Mouse (Mus musculus) hindbrain, embryonic 13.5 days (tissue): Measurements from ENCODE around the gene Gm2431. TPM values are rescaled to one million over a fixed set of nuclear protein-coding genes. Genes with fewer than 3 reads are reported as not detected.
"Not testable (repeated sequence)": the region's sequence is repeated elsewhere in the genome, so short reads cannot be mapped to it uniquely, and the experiment has no call there.

Source experiments
- ATAC-seq: fragments of 200-750 bp; cut with Nextera tagmentation; 2 replicates; pipeline ENCODE4 v1.8.0; 2017; ENCODE audit warnings: moderate TSS enrichment; ENCODE audit not compliant: low FRiP score
- H3K27ac ChIP-seq: fragments of 300-500 bp; sonication (generic); 2 replicates; pipeline ENCODE4 v1.5.1; 2015; ENCODE audit warnings: inconsistent platforms, mild to moderate bottlenecking, moderate library complexity
- H3K27me3 ChIP-seq: fragments of 300-500 bp; sonication (generic); 2 replicates; pipeline ENCODE4 v1.6.1; 2015; ENCODE audit warnings: mild to moderate bottlenecking, inconsistent platforms
- H3K36me3 ChIP-seq: fragments of 300-500 bp; sonication (generic); 2 replicates; pipeline ENCODE4 v1.6.1; 2015; ENCODE audit warnings: mild to moderate bottlenecking, inconsistent platforms
- H3K4me1 ChIP-seq: fragments of 300-500 bp; sonication (generic); replicated peaks from 2 replicates; pipeline ENCODE4 v1.6.1; 2015; ENCODE audit warnings: inconsistent platforms
- H3K4me2 ChIP-seq: fragments of 300-500 bp; sonication (generic); 2 replicates; pipeline ENCODE4 v1.6.1; 2015; ENCODE audit warnings: inconsistent platforms, mild to moderate bottlenecking, moderate library complexity
- H3K4me3 ChIP-seq: fragments of 300-500 bp; sonication (generic); 2 replicates; pipeline ENCODE4 v1.5.1; 2015; ENCODE audit warnings: mild to moderate bottlenecking, inconsistent platforms
- H3K9ac ChIP-seq: fragments of 300-500 bp; sonication (generic); 2 replicates; pipeline ENCODE4 v1.6.1; 2015; ENCODE audit warnings: mild to moderate bottlenecking, inconsistent platforms
- H3K9me3 ChIP-seq: fragments of 300-500 bp; sonication (generic); 2 replicates; pipeline ENCODE4 v1.6.1; 2016; ENCODE audit warnings: inconsistent platforms
- WGBS: fragments of 180-500 bp; shearing (Covaris S2); methylation state at CpG from one replicate; pipeline ENCODE4 v1.1.7; 2015; 5-methylcytosine and 5-hydroxymethylcytosine counted together
- polyA plus RNA-seq: library from polyadenylated mRNA; unstranded; fragments of >200 nt; fragmentation: Nextera tagmentation; extraction: Ambion mirVana; gene quantifications from 2 replicates; pipeline ENCODE4 v1.2.1, GENCODE M21; 2015

Gm2431 gene
- polyA plus RNA-seq, 1 experiment from 2014 or later, result not detected

- not testable (repeated sequence) for H3K4me2 ChIP-seq, ATAC-seq, H3K9ac ChIP-seq, H3K9me3 ChIP-seq, H3K36me3 ChIP-seq, H3K4me1 ChIP-seq, H3K4me3 ChIP-seq, H3K27ac ChIP-seq
- WGBS, result 80% methylated on average over 1 of the region's 1 CpGs
- H3K27me3 ChIP-seq, result peaks cover 29% of the 10 kb centered on the region
These were observed 21.1 kb upstream of the Gm2431 start for GRCm38 (mm10) chr7:142279291-142279690.

GRCm38 (mm10) chr7:142278183-142278582 lies 20.0 kb upstream of the Gm2431 start:
- not testable (repeated sequence) for H3K36me3 ChIP-seq, H3K9ac ChIP-seq, H3K9me3 ChIP-seq, H3K4me2 ChIP-seq, H3K4me1 ChIP-seq, H3K27ac ChIP-seq, H3K4me3 ChIP-seq
- WGBS, result 2% methylated on average over 3 of the region's 3 CpGs
- peaks cover 25% of the 10 kb centered on the region for H3K27me3 ChIP-seq
- ATAC-seq, result 0 out of 2 replicates have a peak, but pooled peaks have one; percentile 13

GRCm38 (mm10) chr7:142274263-142274662 lies 16.1 kb upstream of the Gm2431 start, which contains the start of gene Gm4559:
Gene Gm4559, minus strand, starts transcription at chr7:142274363.
- not testable (repeated sequence) for H3K9me3 ChIP-seq, H3K4me1 ChIP-seq

GRCm38 (mm10) chr7:142255517-142255916 lies 2.6 kb downstream of the Gm2431 start:
- Histone ChIP-seq H3K9me3 (no peaks in the 10 kb centered on the region), H3K27ac (no peak overlapping the region), H3K9ac (no peak overlapping the region), H3K27me3 (0 out of 2 replicates have a peak, but pooled peaks cover 5% of the 10 kb centered on the region), H3K4me2 (no peak overlapping the region), H3K4me3 (no peak overlapping the region), H3K4me1 (no peaks in the 10 kb centered on the region), H3K36me3 (no peaks in the 10 kb centered on the region)
- ATAC-seq, result no peak
- WGBS, result 2% methylated on average over 2 of the region's 2 CpGs

More at GRCm38 (mm10) chr7:142274263-142274662, 16.1 kb upstream of the Gm2431 start, which contains the start of gene Gm4559:
- H3K4me2 ChIP-seq, H3K9ac ChIP-seq, H3K27ac ChIP-seq, H3K27me3 ChIP-seq, H3K4me3 ChIP-seq, ATAC-seq, H3K36me3 ChIP-seq: not testable (repeated sequence)

- ATAC-seq, result no peak
- no peak overlapping the region for H3K27ac ChIP-seq
- H3K4me3 ChIP-seq, result no peak overlapping the region
- WGBS, result 3% methylated on average over 1 of the region's 1 CpGs
- H3K9me3 ChIP-seq, result no peaks in the 10 kb centered on the region
- H3K4me1 ChIP-seq, result no peaks in the 10 kb centered on the region
- no peak overlapping the region for H3K4me2 ChIP-seq
- H3K9ac ChIP-seq, result no peak overlapping the region
- H3K27me3 ChIP-seq, result 0 out of 2 replicates have a peak, but pooled peaks cover 5% of the 10 kb centered on the region
- no peaks in the 10 kb centered on the region for H3K36me3 ChIP-seq
These were observed 8.3 kb downstream of the Gm2431 start for GRCm38 (mm10) chr7:142249824-142250223.

- no peak within 1 kb of the TSS for H3K27ac ChIP-seq
- no peak within 1 kb of the TSS for H3K4me2 ChIP-seq
- H3K9ac ChIP-seq, result no peak within 1 kb of the TSS
- no peaks in the 10 kb centered on the region for H3K4me1 ChIP-seq
- H3K4me3 ChIP-seq, result no peak within 1 kb of the TSS
- WGBS, result 51% methylated on average over 2 of the region's 2 CpGs
- no peaks in the 10 kb centered on the region for H3K36me3 ChIP-seq
- no peaks in the 10 kb centered on the region for H3K27me3 ChIP-seq
- H3K9me3 ChIP-seq, result no peaks in the 10 kb centered on the region
- no peak for ATAC-seq
These were observed 17.2 kb downstream of the Gm2431 start, which contains the start of gene Gm40460 for GRCm38 (mm10) chr7:142240978-142241377. Gene Gm40460, minus strand, starts transcription at chr7:142241078.

GRCm38 (mm10) chr7:142231540-142231939 lies 26.6 kb downstream of the Gm2431 start:
- H3K4me3 ChIP-seq, result no peak overlapping the region
- no peak overlapping the region for H3K4me2 ChIP-seq
- H3K27ac ChIP-seq, result no peak overlapping the region
- ATAC-seq, result no peak
- no peaks in the 10 kb centered on the region for H3K4me1 ChIP-seq
- no peaks in the 10 kb centered on the region for H3K27me3 ChIP-seq
- no peaks in the 10 kb centered on the region; the same call in 1 of the 2 replicates for H3K9me3 ChIP-seq
- H3K9ac ChIP-seq, result no peak overlapping the region
- H3K36me3 ChIP-seq, result no peaks in the 10 kb centered on the region
- 36% methylated on average over 1 of the region's 1 CpGs for WGBS

GRCm38 (mm10) chr7:142229871-142230270 lies 28.3 kb downstream of the Gm2431 start, which contains the start of gene Krtap5-5:
Gene Krtap5-5, minus strand, starts transcription at chr7:142229971.
- 60% methylated on average over 3 of the region's 3 CpGs for WGBS
- H3K4me3 ChIP-seq, H3K36me3 ChIP-seq, H3K4me2 ChIP-seq, H3K4me1 ChIP-seq, H3K9ac ChIP-seq, H3K9me3 ChIP-seq, ATAC-seq, H3K27me3 ChIP-seq, H3K27ac ChIP-seq: not testable (repeated sequence)

- no peak overlapping the region for H3K9ac ChIP-seq
- H3K4me3 ChIP-seq, result no peak overlapping the region
- H3K9me3 ChIP-seq, result no peaks in the 10 kb centered on the region
- ATAC-seq, result no peak
- H3K4me2 ChIP-seq, result no peak overlapping the region
- H3K36me3 ChIP-seq, result no peaks in the 10 kb centered on the region
- WGBS, result 66% methylated on average over 2 of the region's 2 CpGs
- H3K27me3 ChIP-seq, result no peaks in the 10 kb centered on the region
- H3K27ac ChIP-seq, result no peak overlapping the region
- H3K4me1 ChIP-seq, result no peaks in the 10 kb centered on the region
These were observed 33.6 kb downstream of the Gm2431 start for GRCm38 (mm10) chr7:142224518-142224917.

GRCm38 (mm10) chr7:142212136-142212535 lies 46.0 kb downstream of the Gm2431 start:
- H3K4me1 ChIP-seq, H3K36me3 ChIP-seq, H3K4me3 ChIP-seq, H3K9me3 ChIP-seq, H3K27ac ChIP-seq, H3K4me2 ChIP-seq, H3K27me3 ChIP-seq, H3K9ac ChIP-seq, ATAC-seq: not testable (repeated sequence)
- 68% methylated on average over 1 of the region's 1 CpGs for WGBS

- no peak within 1 kb of the TSS for H3K27ac ChIP-seq
- H3K9ac ChIP-seq, result no peak within 1 kb of the TSS
- no peaks in the 10 kb centered on the region for H3K9me3 ChIP-seq
- H3K4me1 ChIP-seq, result no peaks in the 10 kb centered on the region
- no peaks in the 10 kb centered on the region for H3K27me3 ChIP-seq
- H3K4me3 ChIP-seq, result no peak within 1 kb of the TSS
- H3K4me2 ChIP-seq, result no peak within 1 kb of the TSS
- WGBS, result 67% methylated on average over 1 of the region's 1 CpGs
- no peaks in the 10 kb centered on the region for H3K36me3 ChIP-seq
- no peak for ATAC-seq
These were observed 46.6 kb downstream of the Gm2431 start, which contains the start of gene Gm7579 for GRCm38 (mm10) chr7:142211559-142211958. Gene Gm7579, plus strand, starts transcription at chr7:142211859.
